Mouse (Mus musculus) CD4-positive, CD25-positive, alpha-beta regulatory T cell, adult 9 weeks (primary cell): ENCODE data around the gene Erbb3. TPM values are rescaled to one million over a fixed set of nuclear protein-coding genes. Genes with fewer than 3 reads are reported as not detected.

Experiments
- polyA plus RNA-seq: library from polyadenylated mRNA; unstranded; fragments of 100-300 nt; shearing (Covaris generic); gene quantifications from one replicate; pipeline ENCODE4 v1.2.1, GENCODE M21; 2017

Gene Erbb3
- polyA plus RNA-seq: 12.0 TPM

DNA sequence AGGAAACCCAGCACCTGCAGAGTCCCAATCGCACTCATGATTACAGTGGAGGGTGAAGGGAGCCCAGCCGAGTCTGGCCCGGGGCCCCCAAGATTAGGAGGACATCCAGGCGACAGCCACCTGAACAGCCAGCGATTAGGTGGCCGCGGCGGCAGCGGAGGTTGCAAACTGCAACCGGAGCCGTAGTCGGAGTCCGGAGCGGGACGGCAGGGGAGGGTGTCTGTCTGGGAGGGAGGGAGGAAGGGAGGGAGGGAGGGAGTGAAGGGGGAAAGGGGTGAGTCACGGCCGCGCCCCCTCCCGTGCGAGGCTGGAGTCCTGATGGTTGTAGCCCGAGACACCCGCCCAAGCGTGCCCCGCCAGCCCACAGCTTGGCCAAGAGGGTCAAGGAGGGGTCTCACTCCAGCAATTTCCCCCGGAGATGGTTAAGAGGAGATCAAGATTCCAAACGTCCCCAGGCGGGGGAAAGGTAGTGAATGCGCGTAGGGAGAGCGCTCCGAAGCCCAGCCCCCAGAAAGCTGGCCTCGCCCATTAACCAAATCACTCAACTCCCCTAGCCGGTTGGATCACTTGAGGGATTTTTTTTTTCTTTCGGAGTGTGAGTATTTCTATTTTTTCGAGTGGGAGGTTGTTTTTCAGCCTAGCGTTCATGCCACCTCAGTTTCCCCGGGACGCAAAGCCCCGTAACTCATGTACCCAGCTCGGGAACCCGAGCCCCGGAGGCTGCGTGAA is at the start of gene Erbb3:
TSS of gene Erbb3 (minus strand) at position 189 of the 729 bp plus-strand sequence.

DNA sequence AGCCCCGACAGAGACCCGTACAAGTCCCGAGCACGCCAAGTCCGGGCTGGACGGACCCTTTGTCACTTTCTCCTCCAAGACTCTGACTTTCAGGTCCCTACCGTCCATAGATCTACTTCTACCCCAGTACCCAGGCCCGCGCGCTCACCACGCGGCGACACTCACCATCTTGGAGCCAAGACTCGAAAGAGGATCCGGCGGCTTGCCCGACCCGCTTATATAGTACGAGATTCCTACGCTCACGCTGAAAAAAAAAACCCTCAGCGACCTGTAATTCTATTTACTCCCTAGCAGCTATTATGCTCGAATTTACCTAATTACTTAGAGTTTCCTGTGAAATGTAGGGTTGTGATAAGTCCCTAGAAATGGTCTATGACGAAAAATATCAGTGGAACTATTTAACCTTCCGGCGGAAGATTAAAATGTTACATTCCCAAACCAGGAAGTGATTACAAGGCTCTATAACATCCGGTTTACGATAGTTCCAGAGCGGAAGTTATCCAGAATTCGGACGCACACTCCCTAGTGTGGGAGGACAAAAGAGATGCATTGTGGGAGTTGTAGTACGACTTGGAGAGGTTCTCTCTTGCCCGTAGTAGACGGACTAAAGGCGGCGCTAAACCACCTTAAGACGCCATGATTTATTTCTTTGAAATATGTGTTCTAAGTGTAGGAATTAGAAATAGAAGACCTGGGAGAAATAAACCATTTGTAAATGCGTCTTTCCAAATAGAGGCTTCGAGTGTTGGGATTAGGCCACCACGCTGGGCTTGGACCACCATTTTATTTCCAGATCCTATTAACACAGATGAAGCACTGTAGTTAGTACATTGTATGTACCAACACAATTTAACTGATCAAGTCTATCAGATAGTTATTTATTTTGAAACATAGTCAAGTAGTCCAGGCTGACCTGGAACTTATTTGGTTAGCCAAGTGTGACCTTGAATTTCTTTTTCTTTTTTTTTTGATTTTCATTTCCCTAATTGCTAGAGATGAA is 37.2 kb upstream of the Erbb3 start, which contains the start of gene Rps26:
TSS of gene Rps26 (minus strand) at position 437 of the 1,000 bp plus-strand sequence.

DNA sequence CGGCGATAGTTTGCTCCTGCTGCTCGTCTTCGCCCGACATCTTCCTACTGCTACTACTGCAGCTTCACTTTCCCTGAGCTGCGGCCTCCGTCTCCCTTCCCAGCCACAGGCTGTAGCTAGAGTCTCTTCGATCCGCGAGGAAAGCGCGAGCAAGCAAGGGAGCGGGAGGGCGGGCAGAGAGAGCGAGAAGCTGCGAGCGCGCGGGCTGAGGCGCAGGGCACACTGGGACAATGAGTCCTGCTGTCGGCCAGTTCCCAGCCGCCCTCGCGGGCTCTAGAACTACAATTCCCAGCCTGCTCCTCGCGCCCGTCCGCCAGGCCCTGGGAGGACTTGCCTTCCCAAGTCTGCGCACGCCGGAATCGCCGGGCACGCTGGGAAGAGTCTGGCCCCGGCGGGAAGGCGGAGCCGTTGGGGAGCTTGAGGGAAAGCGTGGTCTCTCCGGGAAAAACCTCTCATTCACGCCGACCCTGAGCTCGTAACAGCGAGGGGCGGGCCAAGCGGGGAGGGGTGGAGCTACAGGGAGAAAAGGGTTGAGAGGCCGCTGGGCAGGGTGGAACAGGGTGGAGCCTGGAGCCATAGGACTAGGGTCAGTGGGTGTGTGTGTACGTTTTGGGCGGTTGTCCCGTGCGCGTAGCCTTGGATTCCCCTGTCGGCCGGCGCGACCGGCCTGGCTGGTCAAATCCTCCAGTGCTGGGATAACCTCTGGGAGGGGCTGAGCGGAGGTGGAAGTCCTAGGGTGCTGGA is 23.5 kb downstream of the Erbb3 start, which contains the start of gene Pa2g4:
TSS of gene Pa2g4 (minus strand) at position 200 of the 744 bp plus-strand sequence.

DNA sequence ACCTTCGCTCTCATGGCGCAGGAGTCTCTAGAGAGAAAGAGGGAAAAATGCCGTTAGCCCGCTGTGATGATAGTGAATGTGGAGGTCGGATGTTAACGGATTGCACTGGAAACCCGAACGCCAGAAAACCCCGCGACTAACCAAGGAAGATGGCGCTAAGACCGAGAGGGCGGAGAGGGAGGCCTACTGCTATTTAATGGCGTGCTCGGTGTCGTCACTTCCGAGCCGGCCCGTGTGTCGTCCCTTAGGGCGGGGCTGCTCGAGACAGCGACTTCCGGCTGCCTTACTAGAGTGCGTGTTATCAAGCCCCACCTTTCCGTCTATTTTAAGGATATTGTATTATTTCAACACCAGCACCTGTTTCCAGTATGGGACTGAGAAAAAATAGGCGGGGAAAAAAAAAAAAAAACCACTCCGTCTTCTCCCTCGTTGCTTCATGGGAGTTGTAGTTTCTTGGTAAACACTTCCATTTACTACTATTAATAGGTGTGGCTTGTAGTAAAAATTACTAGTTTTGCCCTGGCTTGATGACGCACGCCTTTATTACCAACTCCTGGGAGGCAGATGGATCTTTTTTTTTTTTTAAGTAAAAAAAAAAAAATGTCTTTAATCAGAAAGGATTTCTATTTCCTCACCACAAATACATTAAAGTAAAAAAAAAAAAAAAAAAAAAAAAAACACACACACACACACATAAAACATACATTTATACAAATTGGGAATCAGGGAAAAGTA is 40.3 kb downstream of the Erbb3 start, which contains the start of gene Rpl41:
TSS of gene Rpl41 (minus strand) at position 359 of the 735 bp plus-strand sequence.

DNA sequence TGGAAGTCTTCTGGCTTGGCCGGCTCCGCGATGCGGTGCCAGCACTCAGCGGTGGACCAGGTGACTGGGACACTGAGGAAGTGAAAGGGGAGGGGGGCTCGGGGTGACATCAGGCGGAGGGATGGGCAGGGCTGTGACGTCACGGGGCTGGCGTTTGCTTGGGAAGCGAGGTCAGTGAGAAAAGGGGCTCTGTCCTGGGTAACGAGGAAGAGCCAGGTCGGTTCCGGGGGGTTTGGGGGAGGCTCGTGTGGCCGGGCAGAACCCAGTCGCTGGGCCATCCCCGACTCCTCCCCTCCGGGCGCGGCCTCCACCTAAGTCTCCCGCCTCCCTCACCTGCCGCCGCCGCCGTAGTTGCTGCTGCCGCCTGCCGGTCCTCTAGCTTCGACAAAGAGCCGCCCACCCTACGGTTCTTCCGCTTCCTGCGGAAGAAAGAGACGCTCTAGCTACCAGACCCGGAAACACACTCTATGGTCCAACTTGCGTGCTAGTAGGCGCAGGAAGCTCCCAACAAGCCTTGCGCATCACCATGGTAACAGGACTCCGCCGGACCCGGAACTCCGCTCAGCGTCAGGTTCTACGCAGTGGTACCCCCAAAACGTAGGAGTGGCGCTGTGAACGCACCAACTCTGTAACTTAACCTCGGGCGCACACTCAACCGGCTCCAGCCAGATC is 42.0 kb downstream of the Erbb3 start, which contains the start of gene Zc3h10:
TSS of gene Zc3h10 (minus strand) at position 414 of the 672 bp plus-strand sequence.

DNA sequence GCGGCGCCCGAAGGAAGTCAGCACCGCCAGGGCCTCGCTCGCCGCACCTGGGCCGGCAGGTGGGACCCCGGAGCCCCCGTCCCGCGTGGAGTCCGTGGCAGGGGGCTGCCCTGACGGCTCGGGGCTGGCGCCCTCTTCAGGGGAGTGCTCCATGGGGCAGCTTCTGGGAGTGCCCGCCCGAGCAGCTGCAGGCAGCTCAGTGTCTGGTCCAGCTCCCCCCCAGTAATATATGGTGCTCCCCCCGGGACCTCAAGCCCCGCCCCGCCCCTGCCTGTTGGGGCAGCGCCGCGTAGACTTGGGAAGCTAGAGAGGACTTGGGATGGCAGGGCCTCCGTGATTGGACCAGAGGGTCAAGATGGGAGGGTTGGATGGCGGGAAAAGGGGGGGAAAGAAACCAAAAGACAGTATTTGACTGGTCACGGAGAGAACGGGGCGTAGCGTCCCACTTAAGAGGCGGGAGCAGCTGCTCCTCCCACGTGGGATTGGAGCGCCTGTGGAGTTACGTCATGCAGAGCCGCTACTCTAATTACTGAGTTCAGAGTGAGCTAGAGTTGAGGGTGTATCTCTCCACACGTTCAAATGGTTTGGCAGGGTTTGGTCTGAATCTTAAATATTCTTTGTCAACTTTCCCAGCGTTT is 63.7 kb downstream of the Erbb3 start, which contains the start of gene Esyt1:
TSS of gene Esyt1 (minus strand) at position 201 of the 638 bp plus-strand sequence.

Other genes with a start within 250 kb of the Erbb3 start
- 14.7 TPM for gene Coq10a, start 220.7 kb downstream of the Erbb3 start, polyA plus RNA-seq
- 1.5 TPM for gene Ankrd52, start 212.5 kb downstream of the Erbb3 start, polyA plus RNA-seq
- gene Slc39a5, start 188.4 kb downstream of the Erbb3 start, polyA plus RNA-seq: not detected
- gene Nabp2, start 178.2 kb downstream of the Erbb3 start, polyA plus RNA-seq: 131 TPM
- gene Rnf41, start 178.0 kb downstream of the Erbb3 start, polyA plus RNA-seq: 50.5 TPM
- 134 TPM for gene Smarcc2, start 130.4 kb downstream of the Erbb3 start, polyA plus RNA-seq
- gene Myl6, start 95.5 kb downstream of the Erbb3 start, polyA plus RNA-seq: 1,630 TPM
- 4.7 TPM for gene Myl6b, start 91.0 kb downstream of the Erbb3 start, polyA plus RNA-seq
- 115 TPM for gene Esyt1, start 63.8 kb downstream of the Erbb3 start, polyA plus RNA-seq
- 34.2 TPM for gene Zc3h10, start 41.9 kb downstream of the Erbb3 start, polyA plus RNA-seq
- 3,447 TPM for gene Rpl41, start 40.3 kb downstream of the Erbb3 start, polyA plus RNA-seq
- gene Pa2g4, start 23.7 kb downstream of the Erbb3 start, polyA plus RNA-seq: 43.8 TPM
- gene Rps26, start 37.1 kb upstream of the Erbb3 start, polyA plus RNA-seq: 866 TPM
- 123 TPM for gene Ikzf4, start 56.3 kb upstream of the Erbb3 start, polyA plus RNA-seq
- gene Suox, start 84.4 kb upstream of the Erbb3 start, polyA plus RNA-seq: 50.8 TPM
- gene Rab5b, start 106.6 kb upstream of the Erbb3 start, polyA plus RNA-seq: 55.3 TPM
- 7.0 TPM for gene Pmel, start 114.5 kb upstream of the Erbb3 start, polyA plus RNA-seq
- gene Cdk2, start 115.4 kb upstream of the Erbb3 start, polyA plus RNA-seq: 42.1 TPM
- gene Dgka, start 155.2 kb upstream of the Erbb3 start, polyA plus RNA-seq: 777 TPM
- gene Pym1, start 158.2 kb upstream of the Erbb3 start, polyA plus RNA-seq: 41.7 TPM
- 0.12 TPM for gene Mmp19, start 201.3 kb upstream of the Erbb3 start, polyA plus RNA-seq
- 132 TPM for gene Dnajc14, start 214.4 kb upstream of the Erbb3 start, polyA plus RNA-seq
- gene Tmem198b, start 214.7 kb upstream of the Erbb3 start, polyA plus RNA-seq: 6.7 TPM
- 152 TPM for gene Sarnp, start 227.7 kb upstream of the Erbb3 start, polyA plus RNA-seq
- 77.1 TPM for gene Ormdl2, start 232.0 kb upstream of the Erbb3 start, polyA plus RNA-seq